Mouse (Mus musculus) A20 (cell line): Measurements from ENCODE around the gene Cbl.

Source experiments
- DNase-seq: peaks from one replicate; pipeline ENCODE4 v3.0.0-alpha.2; 2011; ENCODE audit warnings: low read depth, low spot score

The Cbl gene

GRCm38 (mm10) chr9:44106182-44106581, 127.7 kb downstream of the Cbl start:
- no peak for DNase-seq

- DNase-seq, result no peak
Observed at GRCm38 (mm10) chr9:44105781-44106180, 128.1 kb downstream of the Cbl start.

- no peak for DNase-seq
Observed at GRCm38 (mm10) chr9:44104881-44105280, 129.0 kb downstream of the Cbl start.

- no peak for DNase-seq
Observed at GRCm38 (mm10) chr9:44101490-44101889, 132.4 kb downstream of the Cbl start, which contains the start of gene Mfrp. Gene Mfrp (plus strand): TSS chr9:44101729.

GRCm38 (mm10) chr9:44096536-44096935, 137.3 kb downstream of the Cbl start:
- DNase-seq, result no peak

GRCm38 (mm10) chr9:44095781-44096180, 138.1 kb downstream of the Cbl start:
- peak; percentile 76 for DNase-seq

GRCm38 (mm10) chr9:44094737-44095136, 139.1 kb downstream of the Cbl start:
- peak; percentile 84 for DNase-seq

- DNase-seq, result peak; percentile 96
Observed at GRCm38 (mm10) chr9:44093612-44094503, 140.0 kb downstream of the Cbl start.
